Mouse (Mus musculus) E14TG2a.4 (cell line): Measurements from ENCODE around the gene Npas2.

Source experiments
- H3K27me3 ChIP-seq: 2 replicates; pipeline ENCODE4 v1.6.1; 2014; ENCODE audit warnings: low read length, control low read depth; ENCODE audit not compliant: insufficient read depth
- H3K36me3 ChIP-seq: 2 replicates; pipeline ENCODE4 v1.6.1; 2014; ENCODE audit warnings: low read length, control low read depth; ENCODE audit not compliant: insufficient read depth
- H3K4me1 ChIP-seq: replicated peaks from 2 replicates; pipeline ENCODE4 v1.6.1; 2014; ENCODE audit warnings: low read depth, low read length, control low read depth
- H3K4me3 ChIP-seq: replicated peaks from 2 replicates; pipeline ENCODE4 v1.5.1; 2014; ENCODE audit warnings: mild to moderate bottlenecking, low read length
- H3K9me3 ChIP-seq: 2 replicates; pipeline ENCODE4 v1.6.1; 2014; ENCODE audit warnings: low read length, control low read depth
- CTCF ChIP-seq: conservative IDR thresholded peaks from 2 replicates; pipeline ENCODE4 v1.5.1; 2014; ENCODE audit warnings: low read length
- NANOG ChIP-seq: IDR thresholded peaks from 2 replicates; pipeline ENCODE4 v1.6.1; 2014; ENCODE audit warnings: borderline replicate concordance, low read length, mixed read lengths
- POU5F1 ChIP-seq: IDR thresholded peaks from 2 replicates; pipeline ENCODE4 v1.6.1; 2014; ENCODE audit warnings: low read length, borderline replicate concordance

Gene Npas2

DNA sequence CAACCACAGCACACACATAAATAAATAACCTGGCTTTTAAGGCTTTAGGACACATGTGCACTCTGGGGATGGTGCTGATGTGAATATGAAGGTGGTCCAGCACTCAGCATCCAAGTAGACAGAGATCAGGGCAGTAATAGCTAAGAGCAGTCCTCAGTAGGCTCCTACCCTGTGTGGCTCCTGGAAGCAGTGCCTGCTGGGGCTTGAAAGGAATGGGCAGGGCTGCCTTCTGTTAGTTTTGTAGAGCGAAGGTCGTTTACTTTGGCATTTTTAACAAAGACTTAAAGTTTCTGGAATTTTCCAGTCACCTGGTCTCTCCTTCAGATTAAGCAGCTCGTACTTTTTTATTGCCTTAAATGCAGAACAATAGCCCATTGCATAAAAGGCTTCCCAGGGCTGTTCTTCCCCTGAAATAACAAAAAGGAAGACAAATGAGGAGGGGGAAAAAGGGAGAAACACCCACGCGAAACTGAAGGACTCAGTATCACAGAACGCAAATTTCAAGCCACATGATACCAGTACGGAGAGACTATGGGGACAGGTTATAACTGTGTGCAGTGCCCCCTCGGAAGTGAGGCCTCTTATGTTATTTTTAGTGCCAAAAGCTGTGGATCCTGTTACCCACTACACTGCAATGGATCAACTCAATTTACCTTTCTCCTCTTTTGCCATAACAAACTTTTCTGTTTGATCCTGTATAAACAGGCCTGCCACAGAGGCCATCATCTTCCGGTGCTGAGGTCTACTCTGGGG, 44.1 kb downstream of the Npas2 start:
- Histone ChIP-seq H3K27me3 (no peaks in the 10 kb centered on the region), H3K9me3 (no peaks in the 10 kb centered on the region), H3K36me3 (no peaks in the 10 kb centered on the region), H3K4me1 (peaks cover 9% of the 10 kb centered on the region), H3K4me3 (no peak overlapping the region)
- TF ChIP-seq CTCF (no peak), POU5F1 (no peak), NANOG (no peak)

DNA sequence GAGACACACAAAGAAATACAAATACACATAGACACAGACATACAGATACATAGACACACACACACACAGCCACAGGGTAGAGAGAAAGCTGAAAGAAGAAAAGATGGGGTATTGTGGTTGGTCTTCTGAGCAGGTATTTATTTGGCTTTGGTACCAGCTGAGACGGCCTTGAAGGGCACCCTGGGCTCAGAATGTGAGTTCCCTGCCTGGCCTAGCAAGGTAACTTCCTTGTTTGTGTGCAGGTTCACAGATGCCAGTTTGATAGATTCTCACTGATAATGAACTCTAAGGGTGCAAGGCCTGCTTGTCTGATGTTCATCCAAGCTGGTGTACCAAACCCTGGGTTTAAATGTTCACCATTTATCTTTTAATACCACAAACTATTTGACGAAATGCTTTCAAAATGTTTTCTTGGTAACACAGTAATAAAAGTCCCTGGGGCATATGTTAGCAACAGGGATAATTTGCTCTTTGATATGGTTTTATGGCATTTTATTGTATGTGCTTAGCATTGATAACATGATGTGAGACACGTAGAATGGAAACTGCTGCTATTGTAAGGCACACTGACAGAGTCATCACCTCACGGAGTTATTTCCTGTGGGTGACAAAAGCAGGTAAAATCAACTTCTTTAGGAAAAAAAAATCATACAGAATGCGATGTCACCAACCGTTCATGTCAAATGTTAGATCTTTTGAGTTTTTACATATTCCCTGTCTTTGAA, 47.5 kb downstream of the Npas2 start:
- TF ChIP-seq CTCF (no peak), NANOG (no peak), POU5F1 (no peak)
- Histone ChIP-seq H3K4me3 (no peak overlapping the region), H3K27me3 (no peaks in the 10 kb centered on the region)

DNA sequence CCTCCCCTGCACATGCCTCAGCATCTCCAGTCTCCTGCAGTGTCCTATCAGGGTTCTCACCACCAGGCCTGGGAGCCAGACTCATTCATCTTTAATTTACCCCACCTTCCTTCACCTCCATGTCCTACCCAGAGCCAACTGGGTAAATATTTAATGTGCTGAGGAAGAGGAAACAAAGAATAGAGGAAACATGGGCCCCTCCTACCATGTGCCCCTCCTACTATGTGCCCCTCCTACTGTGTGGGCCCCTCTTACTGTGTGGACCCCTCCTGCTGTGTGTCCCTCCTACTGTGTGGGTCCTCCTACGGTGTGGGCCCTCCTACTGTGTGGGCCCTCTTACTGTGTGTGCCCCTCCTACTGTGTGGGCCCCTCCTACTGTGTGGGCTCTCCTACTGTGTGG, 51.2 kb downstream of the Npas2 start:
- no peaks in the 10 kb centered on the region for H3K9me3 ChIP-seq
- peaks cover 3% of the 10 kb centered on the region for H3K4me1 ChIP-seq
- H3K27me3 ChIP-seq: no peaks in the 10 kb centered on the region
- H3K36me3 ChIP-seq: no peaks in the 10 kb centered on the region
- TF ChIP-seq POU5F1 (no peak), NANOG (no peak), CTCF (no peak)
- H3K4me3 ChIP-seq: no peak overlapping the region

More for the DNA sequence above, 47.5 kb downstream of the Npas2 start:
- no peaks in the 10 kb centered on the region for H3K36me3 ChIP-seq
- H3K4me1 ChIP-seq: peaks cover 3% of the 10 kb centered on the region
- H3K9me3 ChIP-seq: no peaks in the 10 kb centered on the region

DNA sequence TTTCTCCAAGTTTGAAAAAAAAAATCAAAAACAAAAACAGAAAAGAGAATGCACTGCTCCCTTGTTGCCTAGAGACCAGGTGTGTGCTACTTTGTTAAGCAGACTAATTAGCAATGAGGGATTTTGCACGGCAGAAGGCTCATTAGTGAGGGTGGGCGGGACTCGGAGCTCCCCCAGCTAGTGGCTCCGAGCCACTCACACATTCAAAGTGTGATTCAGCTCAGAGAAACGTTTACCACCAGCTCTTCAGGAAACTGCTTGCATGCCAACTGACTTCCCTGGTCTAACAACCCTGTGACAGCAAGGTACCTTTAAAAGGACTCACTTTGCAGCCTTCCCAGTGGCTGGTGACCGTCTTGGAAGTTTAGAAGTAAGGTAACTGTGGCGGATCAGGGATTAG, 58.1 kb downstream of the Npas2 start:
- Histone ChIP-seq H3K27me3 (no peaks in the 10 kb centered on the region), H3K9me3 (no peaks in the 10 kb centered on the region), H3K4me1 (peaks cover 6% of the 10 kb centered on the region), H3K36me3 (no peaks in the 10 kb centered on the region), H3K4me3 (no peak overlapping the region)
- no peak for TF ChIP-seq CTCF
- no peak for TF ChIP-seq POU5F1
- no peak for TF ChIP-seq NANOG

DNA sequence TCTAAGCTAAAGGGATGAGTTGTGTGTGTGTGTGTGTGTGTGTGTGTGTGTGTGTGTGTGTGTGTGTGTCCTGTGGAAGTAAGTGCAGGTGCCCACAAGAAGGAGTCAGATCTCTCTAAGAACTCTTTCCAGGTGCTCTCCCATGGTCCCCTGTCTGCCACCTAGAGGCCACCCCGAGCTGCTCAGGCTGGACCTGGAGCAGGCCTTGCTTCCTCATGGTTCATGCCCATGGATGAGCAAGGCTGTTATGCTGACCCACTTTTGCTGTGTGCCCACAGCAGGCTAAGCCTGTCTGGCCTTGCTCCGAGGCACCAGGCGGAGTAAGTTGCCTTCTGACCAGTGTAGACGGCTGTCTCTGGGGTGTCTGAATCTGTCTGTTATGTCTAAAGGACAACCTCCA, 60.2 kb downstream of the Npas2 start:
- Histone ChIP-seq H3K4me3 (no peak overlapping the region; the same call in 1 of the 2 replicates), H3K36me3 (no peaks in the 10 kb centered on the region), H3K9me3 (no peaks in the 10 kb centered on the region), H3K27me3 (no peaks in the 10 kb centered on the region), H3K4me1 (peaks cover 6% of the 10 kb centered on the region)
- TF ChIP-seq CTCF: peak; percentile 31
- TF ChIP-seq NANOG: no peak

DNA sequence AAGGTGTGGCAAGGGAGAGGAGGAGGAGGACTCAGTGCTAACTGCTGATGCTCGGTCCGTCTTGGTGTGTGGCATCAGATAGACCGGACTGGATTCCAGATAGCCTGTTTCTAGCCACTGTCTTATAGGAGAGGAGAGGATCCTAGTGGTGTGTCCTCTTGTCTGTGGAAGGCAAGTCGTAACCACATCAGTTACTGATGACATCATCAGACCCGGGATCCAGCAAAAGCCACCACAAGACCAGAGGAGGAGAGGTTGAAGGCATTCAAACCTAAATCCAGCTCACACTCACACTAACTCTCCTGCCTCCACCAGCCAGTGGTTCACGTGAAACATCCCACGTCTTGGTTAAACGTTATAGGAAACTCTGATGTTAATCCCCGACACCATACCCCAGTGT, 62.5 kb downstream of the Npas2 start:
- Histone ChIP-seq H3K36me3 (no peaks in the 10 kb centered on the region), H3K27me3 (no peaks in the 10 kb centered on the region), H3K4me3 (no peak overlapping the region), H3K9me3 (no peaks in the 10 kb centered on the region), H3K4me1 (peaks cover 6% of the 10 kb centered on the region)
- no peak for TF ChIP-seq CTCF
- TF ChIP-seq NANOG: no peak
- TF ChIP-seq POU5F1: no peak

DNA sequence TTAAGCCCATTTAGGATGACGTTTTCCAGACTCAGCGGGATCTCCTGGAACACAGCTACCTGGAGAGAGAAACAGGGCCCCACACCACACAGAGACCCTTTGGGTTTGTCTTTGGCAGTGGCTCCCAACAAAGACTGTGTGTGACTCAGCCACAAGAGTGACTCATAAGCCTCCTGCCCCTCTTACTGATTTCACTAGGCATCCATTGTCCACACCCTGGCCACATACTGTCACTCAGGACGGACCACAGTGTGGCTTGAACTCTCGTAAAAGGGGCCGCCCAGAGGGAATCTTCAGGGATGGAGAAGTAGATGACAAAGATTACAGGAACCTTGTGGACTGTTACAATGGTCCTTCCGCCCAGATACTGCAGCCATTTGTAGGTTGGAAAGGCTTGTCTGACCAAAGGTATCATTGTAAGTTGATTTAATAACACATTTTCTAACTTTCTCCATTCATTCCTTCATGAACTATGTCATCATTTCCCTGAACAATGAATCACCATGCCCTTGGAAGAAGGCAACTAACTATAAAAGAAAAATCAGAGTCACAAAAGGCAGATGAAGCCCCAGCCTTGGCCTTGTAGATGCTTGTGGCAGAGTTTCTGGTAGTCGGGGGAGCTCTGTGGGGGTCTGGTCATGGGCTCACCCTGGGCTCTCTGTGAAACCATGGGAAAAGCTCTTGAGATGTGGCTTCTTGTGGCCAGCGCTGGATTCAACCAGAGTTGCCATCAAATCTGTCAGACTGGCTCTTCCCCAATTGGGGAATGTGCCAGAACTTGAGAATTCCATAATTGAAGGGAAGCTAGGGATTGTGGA, 63.2 kb downstream of the Npas2 start:
- Histone ChIP-seq H3K4me1 (peaks cover 4% of the 10 kb centered on the region), H3K36me3 (no peaks in the 10 kb centered on the region), H3K9me3 (no peaks in the 10 kb centered on the region), H3K27me3 (no peaks in the 10 kb centered on the region), H3K4me3 (no peak overlapping the region)
- no peak for TF ChIP-seq CTCF
- no peak for TF ChIP-seq NANOG
- TF ChIP-seq POU5F1: no peak

DNA sequence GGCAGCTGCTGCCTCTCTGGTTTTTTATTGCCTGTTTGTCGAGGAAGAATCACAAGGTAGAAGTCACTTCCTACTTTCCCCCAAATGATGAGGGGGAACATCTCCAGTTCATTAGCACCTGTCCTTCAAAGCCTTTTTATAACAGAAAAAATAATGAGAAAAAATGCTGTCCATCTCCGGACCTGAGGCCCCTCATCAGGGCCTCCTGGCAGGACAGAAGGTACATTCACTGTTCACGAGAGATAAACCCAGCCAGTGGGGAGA, 63.7 kb downstream of the Npas2 start:
- Histone ChIP-seq H3K4me3 (no peak overlapping the region), H3K36me3 (no peaks in the 10 kb centered on the region), H3K4me1 (no peaks in the 10 kb centered on the region; the same call in 1 of the 2 replicates), H3K9me3 (no peaks in the 10 kb centered on the region), H3K27me3 (no peaks in the 10 kb centered on the region)
- TF ChIP-seq POU5F1: no peak
- no peak for TF ChIP-seq NANOG
- TF ChIP-seq CTCF: no peak
